Mouse (Mus musculus): ENCODE measurements at regions not wholly inside any gene's neighbourhood (a gene's known extent, or its start where the extent isn't known, plus 50 kb on each side); places are given as distances from the start of the nearest gene placed in this dataset.

DNA sequence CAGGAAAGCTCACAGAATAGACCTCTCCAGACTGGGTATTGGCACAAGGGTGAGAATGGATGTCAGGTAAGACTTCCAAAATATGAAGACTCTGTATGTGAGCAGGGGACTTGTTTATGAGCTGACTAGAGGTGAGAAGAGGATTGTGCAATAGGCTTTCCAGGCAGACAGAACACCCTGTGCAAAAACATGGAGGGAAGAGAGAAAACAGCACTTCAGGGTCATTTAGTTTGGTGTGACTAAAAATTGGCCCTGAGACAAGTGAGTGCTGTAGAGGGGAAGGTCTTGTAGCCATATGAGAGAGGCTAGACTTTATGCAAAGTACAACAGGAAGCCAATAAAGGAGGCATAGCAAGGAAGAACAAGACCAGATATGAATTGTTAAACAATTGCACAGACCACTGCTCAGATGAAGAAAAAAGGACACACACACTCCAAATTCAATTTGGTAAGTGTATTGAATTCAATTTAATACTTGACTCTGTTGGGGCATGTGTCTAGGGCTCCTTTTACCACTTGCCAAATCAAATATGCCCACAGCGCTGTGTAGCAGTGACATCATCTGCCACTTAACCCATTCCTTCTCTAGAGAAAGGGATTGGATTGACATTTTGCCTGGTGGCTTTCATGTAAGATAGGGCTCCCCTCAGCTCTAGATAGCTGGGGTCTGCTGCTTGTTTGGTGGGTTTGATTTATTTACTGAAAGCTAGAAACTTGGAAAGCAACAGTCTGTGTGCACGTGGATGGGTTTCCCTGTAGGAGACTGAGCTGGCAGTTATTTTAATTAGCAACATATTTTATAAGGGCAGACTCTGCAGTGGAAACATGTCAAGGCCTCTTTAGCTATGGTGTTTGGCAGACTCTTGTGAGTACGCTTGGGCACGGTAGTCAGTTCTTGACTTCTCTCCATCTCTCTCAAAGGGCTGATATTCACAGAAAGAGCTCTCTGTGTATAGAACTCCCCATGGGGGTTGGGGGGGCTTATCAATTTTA is 501.1 kb upstream of the Gm26657 start:
- TF ChIP-seq GATA1 (IDR thresholded peaks at IDR 0.05; ENCODE audit: borderline replicate concordance, low read length) (no peak), FLI1 (IDR thresholded peaks at IDR 0.05; ENCODE audit: low read length) (no peak)
